Comparison of ENCODE assay signal across 8 mouse cellular contexts in genomic region chr12:59129592-59129991, GRCm38 (mm10). TPM values are rescaled to one million over a fixed set of nuclear protein-coding genes. Genes with fewer than 3 reads are reported as not detected.
DNase-seq lines count a peak whose midpoint lies in the region; ATAC-seq and TF ChIP-seq lines count a peak whose summit lies in the region.

No protein-coding gene starts in this region.

- no peaks in the 10 kb centered on the region for H3K27me3 ChIP-seq in heart, embryonic 11.5 days (ENCODE audit: control insufficient read depth, insufficient read depth, low read length)
- H3K27me3 ChIP-seq in kidney, embryonic 15.5 days: no peaks in the 10 kb centered on the region
- no peaks in the 10 kb centered on the region for H3K27me3 ChIP-seq in lung, postnatal 0 days (replicated peaks; ENCODE audit: insufficient read depth, low read length)
- H3K27me3 ChIP-seq in small intestine, adult 2 months (ENCODE audit: control insufficient read depth, insufficient read depth, low read length): no peaks in the 10 kb centered on the region

- H3K36me3 ChIP-seq in heart, embryonic 11.5 days (ENCODE audit: control insufficient read depth, insufficient read depth, low read length): no peaks in the 10 kb centered on the region
- H3K36me3 ChIP-seq in kidney, embryonic 15.5 days: 0 out of 2 replicates have a peak, but pooled peaks cover 3% of the 10 kb centered on the region
- no peaks in the 10 kb centered on the region for H3K36me3 ChIP-seq in lung, postnatal 0 days (ENCODE audit: insufficient read depth, low read length)
- H3K36me3 ChIP-seq in small intestine, adult 2 months (ENCODE audit: control insufficient read depth, insufficient read depth, low read length): peaks cover 3% of the 10 kb centered on the region; the same call in 1 of the 2 replicates

- H3K27ac ChIP-seq in heart, embryonic 11.5 days (ENCODE audit: low read depth, low read length): no peak overlapping the region
- peak overlapping the region; percentile 79 for H3K27ac ChIP-seq in kidney, embryonic 15.5 days
- peak overlapping the region; percentile 97 for H3K27ac ChIP-seq in lung, postnatal 0 days (ENCODE audit: low read length)
- peak overlapping the region; percentile 76 for H3K27ac ChIP-seq in small intestine, adult 2 months (ENCODE audit: insufficient read depth, low read depth, low read length)

- TF ChIP-seq CTCF in lung, postnatal 0 days (IDR thresholded peaks at IDR 0.05): peak; percentile 68
- no peak for TF ChIP-seq CTCF in small intestine, adult 2 months (IDR thresholded peaks at IDR 0.05; ENCODE audit: extremely low read depth, insufficient read length, insufficient replicate concordance, low read depth, low read length)

- TF ChIP-seq POLR2A in small intestine, adult 2 months (IDR thresholded peaks at IDR 0.05; ENCODE audit: low read depth, low read length): no peak

- peak overlapping the region; percentile 85 for H3K4me2 ChIP-seq in heart, embryonic 11.5 days
- H3K4me2 ChIP-seq in kidney, embryonic 15.5 days: peak overlapping the region; percentile 64
- H3K4me2 ChIP-seq in lung, postnatal 0 days (replicated peaks; ENCODE audit: low read depth, low read length): peak overlapping the region; percentile 84

- peak overlapping the region; percentile 87 for H3K4me3 ChIP-seq in heart, embryonic 11.5 days (ENCODE audit: low read depth, low read length)
- H3K4me3 ChIP-seq in kidney, embryonic 15.5 days (replicated peaks): peak overlapping the region; percentile 92
- H3K4me3 ChIP-seq in lung, postnatal 0 days (ENCODE audit: low read depth, low read length): peak overlapping the region; percentile 86
- no peak overlapping the region for H3K4me3 ChIP-seq in small intestine, adult 2 months (ENCODE audit: low read depth, low read length)

- H3K9me3 ChIP-seq in heart, embryonic 11.5 days (replicated peaks; ENCODE audit: control insufficient read depth, low read length): no peaks in the 10 kb centered on the region
- H3K9me3 ChIP-seq in kidney, embryonic 15.5 days (replicated peaks): no peaks in the 10 kb centered on the region
- no peaks in the 10 kb centered on the region for H3K9me3 ChIP-seq in lung, postnatal 0 days (ENCODE audit: low read length)

- 24% methylated on average over 6 of the region's 6 CpGs for WGBS in heart, embryonic 11.5 days (ENCODE audit: insufficient replicate concordance)
- 7% methylated on average over 6 of the region's 6 CpGs for WGBS in kidney, embryonic 15.5 days
- 8% methylated on average over 6 of the region's 6 CpGs for WGBS in lung, postnatal 0 days
- WGBS in small intestine, adult 2 months: 4% methylated on average over 6 of the region's 6 CpGs

- peak overlapping the region; percentile 66 for H3K9ac ChIP-seq in heart, embryonic 11.5 days (ENCODE audit: low read depth, low read length)
- H3K9ac ChIP-seq in kidney, embryonic 15.5 days: peak overlapping the region; percentile 26; the same call in 1 of the 2 replicates
- peak overlapping the region; percentile 23; the same call in 1 of the 2 replicates for H3K9ac ChIP-seq in lung, postnatal 0 days (replicated peaks; ENCODE audit: low read depth)

- H3K4me1 ChIP-seq in heart, embryonic 11.5 days (ENCODE audit: control insufficient read depth, insufficient read depth, low read length): peaks cover 13% of the 10 kb centered on the region
- H3K4me1 ChIP-seq in kidney, embryonic 15.5 days: peaks cover 22% of the 10 kb centered on the region
- peaks cover 6% of the 10 kb centered on the region; the same call in 1 of the 2 replicates for H3K4me1 ChIP-seq in lung, postnatal 0 days (ENCODE audit: insufficient read depth, low read depth, low read length)
- H3K4me1 ChIP-seq in small intestine, adult 2 months (ENCODE audit: control insufficient read depth, insufficient read depth, insufficient read length, low read length): peaks cover 3% of the 10 kb centered on the region; the same call in 1 of the 2 replicates

- DNase-seq in CD4-positive, CD25-positive, alpha-beta regulatory T cell, adult 2 months (ENCODE audit: low read depth, low spot score): peak; percentile 46
- peak; percentile 15 for DNase-seq in ES-CJ7 (ENCODE audit: low read depth, low spot score)
- DNase-seq in embryo, embryonic 9.5 days (ENCODE audit: extremely low spot score): peak; percentile 47
- DNase-seq in lung, postnatal 0 days (ENCODE audit: low spot score): peak; percentile 91

- no peak for ATAC-seq in CD4-positive, CD25-positive, alpha-beta regulatory T cell, adult 4 months
- ATAC-seq in heart, embryonic 11.5 days (replicated peaks; ENCODE audit: insufficient number of reproducible peaks, low FRiP score, low TSS enrichment): no peak
- ATAC-seq in kidney, embryonic 15.5 days (replicated peaks; ENCODE audit: low FRiP score): 0 out of 2 replicates have a peak, but pooled peaks have one; percentile 7
- peak; percentile 69 for ATAC-seq in lung, postnatal 0 days

- TF ChIP-seq EP300 in lung, postnatal 0 days (IDR thresholded peaks at IDR 0.05): no peak

RNA-seq across cellular contexts. Expression of gene Mia2, which starts 34.0 kb away (rescaled TPM):
- 10 to 100 TPM; 28.9 to 38.7 TPM for polyA plus RNA-seq in CD4-positive, CD25-positive, alpha-beta regulatory T cell, adult 4 months (2017; shearing (Covaris generic))
- 41.3 and 43.1 TPM in 2 replicates for polyA plus RNA-seq in heart, embryonic 11.5 days (2014; fragmentation: Nextera tagmentation; extraction: Ambion mirVana)
- polyA plus RNA-seq in kidney, embryonic 15.5 days (2015; fragmentation: Nextera tagmentation; extraction: Ambion mirVana): 70.5 and 75.2 TPM in 2 replicates
- polyA plus RNA-seq in lung, postnatal 0 days (2015; fragmentation: Nextera tagmentation; extraction: Ambion mirVana): 78.9 and 79.3 TPM in 2 replicates
- polyA plus RNA-seq in small intestine, adult 2 months (2012; rRNA removed): 21.9 and 37.8 TPM in 2 replicates

Comparison
In these comparisons a context has a peak if more than half of its experiments do, and no peak if none do; other contexts are left out.
1. DNase-seq: peak in every context shown above with its lines; median percentile 91 in lung, postnatal 0 days; 47 in embryo, embryonic 9.5 days; 46 in CD4-positive, CD25-positive, alpha-beta regulatory T cell, adult 2 months; 15 in ES-CJ7.
2. ATAC-seq: peak in kidney, embryonic 15.5 days (single experiment) and lung, postnatal 0 days (single experiment); none in CD4-positive, CD25-positive, alpha-beta regulatory T cell, adult 4 months (single experiment) and heart, embryonic 11.5 days (single experiment).
3. Peak in every context shown above with its lines, with median percentiles within 50 percentile points of each other: H3K4me2 ChIP-seq and H3K9ac ChIP-seq.